Mouse (Mus musculus) gastrocnemius, postnatal 36 days (tissue): ENCODE data around the gene Gng2. TPM values are rescaled to one million over a fixed set of nuclear protein-coding genes. Genes with fewer than 3 reads are reported as not detected.

ENCODE experiments used
- DNase-seq, 2 experiments: peaks; one replicate each; pipeline ENCODE4 v3.0.0; 2022
- intact Hi-C: fragments of 180-260 bp; cut with DNase I; formaldehyde crosslinking; loops from one replicate; pipeline ENCODE4 v1.15.1; 2025
- long read RNA-seq, 2 experiments: library from polyadenylated mRNA; stranded (forward); transcript quantifications; one replicate each; pipeline ENCODE4 v2.0.0; 2021
- total RNA-seq, 2 experiments: library from RNA; stranded (reverse); gene quantifications; 2 replicates each; pipeline ENCODE4 v1.2.3; 2021

The Gng2 gene
- total RNA-seq = 1 to 10 TPM; 2.3 to 4.1 TPM
- long read RNA-seq, experiment 1, partial matches to known transcripts = 0 of 4 reads
- long read RNA-seq, experiment 1, other reads (novel, unspliced or antisense) = 2 of 4 reads
- long read RNA-seq, experiment 2, partial matches to known transcripts = 0 of 2 reads
- long read RNA-seq, experiment 2, other reads (novel, unspliced or antisense) = 2 of 2 reads

DNA sequence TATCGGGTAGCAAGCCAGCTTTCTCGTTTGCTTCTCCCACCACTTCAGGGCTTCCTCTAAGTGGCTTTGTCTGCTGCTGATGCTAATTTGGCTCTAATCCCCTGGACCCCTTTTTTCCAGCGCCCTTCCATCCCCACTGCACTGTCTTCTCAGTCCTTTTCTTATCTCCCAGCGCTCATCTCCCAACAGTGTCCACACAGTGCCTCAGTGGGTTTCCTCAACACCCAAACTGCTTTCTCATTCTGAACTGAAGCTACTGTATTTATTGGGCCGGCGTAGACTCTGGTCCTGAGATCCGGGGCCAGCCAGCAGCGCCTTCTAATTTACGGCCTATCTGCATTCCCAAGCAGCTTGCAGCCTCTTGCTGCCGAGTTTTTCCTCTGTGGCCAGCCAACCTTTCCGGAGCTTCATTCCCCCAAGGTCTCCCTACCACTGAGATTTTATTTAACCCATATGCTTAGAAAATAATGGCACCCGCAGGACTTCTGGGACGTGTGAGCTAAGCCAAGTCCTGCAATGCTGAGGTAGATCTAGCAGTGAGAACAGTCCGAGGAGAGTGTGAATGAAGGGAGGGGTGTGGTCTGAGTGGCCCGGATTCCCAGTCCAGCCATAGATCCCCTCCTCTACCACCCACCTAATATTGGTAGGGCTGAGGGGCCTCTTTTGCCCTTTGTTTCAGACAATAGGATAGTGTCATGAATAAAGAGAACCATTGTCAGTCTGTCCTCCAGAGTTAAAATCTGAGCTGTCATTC lies at the start of gene Gng2:
TSS of gene Gng2 (minus strand) at position 357 of the 754 bp plus-strand sequence.
- intact Hi-C loops = loop anchor here (10.0 kb wide), 1 partner anchor 133 kb away; no protein-coding TSS in a partner anchor
- no peak for DNase-seq

DNA sequence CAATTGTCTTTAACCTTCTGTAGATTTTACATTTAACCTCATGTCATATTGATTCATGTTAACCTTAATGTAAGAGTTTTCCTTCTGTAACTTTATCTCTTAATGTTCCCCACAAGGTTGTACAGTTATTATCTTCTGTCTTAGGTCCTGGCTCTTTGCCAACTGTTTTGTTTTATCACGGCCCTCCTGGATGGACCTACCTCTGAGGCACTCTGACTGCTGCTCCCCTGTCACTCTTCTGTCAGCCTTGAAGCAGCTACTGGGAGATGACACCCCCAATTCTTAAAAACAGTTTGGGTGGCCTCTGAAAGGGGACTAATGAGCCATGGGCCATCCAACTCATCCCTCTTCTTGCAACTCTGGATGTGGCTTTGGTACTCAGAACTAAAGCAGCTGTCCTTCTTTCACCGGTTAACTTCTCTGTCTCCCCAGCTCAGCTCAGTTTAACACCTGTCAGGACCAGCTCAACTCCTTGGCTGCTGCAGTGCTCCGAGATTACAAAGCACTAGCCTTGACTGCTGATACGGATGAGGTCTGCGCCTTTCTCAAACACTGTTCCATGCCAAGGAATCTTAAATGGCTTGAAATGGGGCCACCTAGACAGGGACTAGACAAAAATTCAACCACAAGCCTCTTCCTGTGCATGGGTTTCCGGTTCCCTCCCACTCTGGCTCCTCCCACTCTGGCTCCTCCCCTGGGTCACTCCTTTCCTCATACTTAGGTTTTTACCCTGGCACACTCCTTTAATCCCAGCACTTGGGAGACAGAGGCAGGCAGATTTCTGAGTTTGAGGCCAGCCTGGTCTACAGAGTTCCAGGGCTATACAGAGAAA lies 47.7 kb upstream of the Gng2 start:
- DNase-seq = no peak
- intact Hi-C loops = no loop called here

DNA sequence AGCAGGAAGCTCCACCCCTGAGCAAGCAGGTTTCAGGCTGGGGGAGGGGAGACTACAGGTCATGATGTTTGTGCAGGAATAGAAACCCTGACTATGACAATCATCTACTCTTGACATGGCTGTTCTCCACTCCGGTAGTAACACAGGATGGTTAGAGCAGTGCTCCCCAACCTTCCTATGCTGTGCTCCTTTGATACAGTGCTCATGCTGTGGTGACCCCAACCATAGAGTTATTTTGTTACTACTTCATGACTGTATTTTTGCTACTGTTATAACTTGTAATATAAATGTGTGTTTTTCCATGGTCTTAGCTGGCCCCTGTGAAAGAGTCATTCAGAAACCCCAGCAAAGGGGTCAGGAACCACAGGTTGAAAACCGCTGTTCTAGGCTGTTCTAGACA lies 46.5 kb upstream of the Gng2 start:
- intact Hi-C loops = no loop called here
- no peak for DNase-seq

DNA sequence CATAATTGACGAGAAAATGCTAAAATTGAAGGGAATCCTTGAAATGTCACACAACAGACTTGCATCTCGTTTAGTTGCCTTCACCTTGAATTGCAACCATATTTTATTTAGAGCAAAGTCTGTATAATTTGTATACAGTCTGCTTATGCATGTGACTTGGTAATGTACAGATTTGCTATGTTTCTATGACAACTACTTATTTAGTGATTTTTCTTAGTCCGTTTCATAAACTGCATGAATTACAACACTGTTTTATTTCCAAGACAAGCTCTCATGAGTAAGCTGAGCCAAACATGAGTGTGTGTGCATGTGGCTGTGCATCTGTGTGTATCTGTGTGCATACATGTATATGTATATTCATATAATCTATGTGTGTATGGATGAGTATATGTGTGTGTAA lies 42.1 kb upstream of the Gng2 start:
- intact Hi-C loops = no loop called here
- no peak for DNase-seq

DNA sequence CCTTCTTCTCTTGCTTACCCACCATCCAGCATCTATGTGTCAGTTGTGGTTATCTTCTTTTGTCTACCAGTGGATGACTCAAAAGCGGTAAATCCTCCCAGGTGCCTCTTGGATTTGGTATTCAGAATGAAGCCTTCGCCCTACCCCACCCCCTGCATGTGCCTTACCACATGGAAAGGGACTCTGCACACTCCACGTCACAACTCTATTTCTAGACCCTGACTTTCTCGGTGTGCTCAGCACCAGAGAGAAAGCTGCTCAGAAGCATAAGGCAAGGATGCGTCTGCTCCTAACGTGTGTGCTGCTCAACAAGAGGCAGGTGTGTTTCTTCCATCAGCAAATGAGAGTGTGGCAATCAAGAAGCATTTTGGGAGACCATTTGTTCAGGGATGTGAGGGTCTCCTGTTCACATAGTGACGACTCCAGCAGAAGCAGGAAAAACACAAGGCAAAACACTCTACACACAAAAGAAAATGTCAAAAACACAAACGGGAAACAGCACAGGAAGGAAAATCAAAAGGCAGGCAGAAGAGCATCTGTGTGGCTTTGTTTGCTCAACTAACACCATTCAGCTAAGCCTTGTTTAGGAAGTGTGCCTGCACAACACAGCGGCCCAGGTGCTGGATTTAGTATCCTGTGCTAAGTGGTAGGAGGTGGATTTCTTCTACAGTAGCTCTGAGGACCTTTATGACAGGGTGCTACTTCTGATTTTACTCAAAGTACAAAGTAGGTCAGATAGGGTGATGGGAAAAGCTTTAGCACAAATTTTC lies 35.3 kb upstream of the Gng2 start:
- intact Hi-C loops = no loop called here
- DNase-seq = no peak

DNA sequence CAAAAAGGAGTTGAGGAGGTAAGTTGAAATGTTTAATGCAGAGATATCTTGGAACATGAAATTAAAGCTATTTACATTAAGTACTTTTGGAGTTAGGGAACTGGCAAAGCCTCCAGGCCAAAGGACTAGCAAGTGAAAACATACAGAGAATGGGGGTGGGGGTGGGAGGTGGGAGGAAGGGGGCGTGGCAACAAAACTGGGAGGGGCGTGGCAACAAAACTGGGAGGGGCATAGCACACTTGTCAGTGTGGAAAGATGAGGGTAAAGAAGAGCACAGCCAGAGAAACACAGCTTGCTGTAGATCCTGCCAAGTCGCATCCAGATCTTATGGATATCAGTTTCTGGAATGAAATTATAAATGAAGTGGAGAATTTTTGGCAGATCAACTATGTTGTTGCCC lies 30.0 kb upstream of the Gng2 start:
- DNase-seq = no peak
- intact Hi-C loops = no loop called here

DNA sequence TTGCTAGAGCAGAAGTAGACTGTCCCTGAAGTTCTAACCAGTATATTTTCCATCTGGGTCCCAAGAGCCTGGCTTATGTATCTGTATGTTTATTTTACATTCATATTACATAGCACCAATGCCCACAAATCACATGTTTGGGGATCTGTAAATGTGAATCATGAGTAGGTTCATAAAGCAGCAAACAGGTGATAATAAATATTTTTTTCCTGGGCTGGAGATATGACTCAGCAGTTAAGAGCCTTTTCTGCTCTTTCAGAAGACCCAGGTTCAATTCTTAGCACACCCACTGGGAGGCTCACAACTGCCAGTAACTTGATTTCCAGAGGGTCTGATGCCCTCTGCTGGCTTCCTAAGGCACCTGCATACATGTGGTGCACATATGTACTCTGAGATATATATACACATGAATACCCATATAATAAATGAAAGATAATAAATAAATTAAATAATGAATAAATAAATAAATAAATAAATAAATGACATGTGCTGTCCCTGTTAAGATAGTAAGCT lies 27.4 kb upstream of the Gng2 start:
- no peak for DNase-seq
- intact Hi-C loops = no loop called here

DNA sequence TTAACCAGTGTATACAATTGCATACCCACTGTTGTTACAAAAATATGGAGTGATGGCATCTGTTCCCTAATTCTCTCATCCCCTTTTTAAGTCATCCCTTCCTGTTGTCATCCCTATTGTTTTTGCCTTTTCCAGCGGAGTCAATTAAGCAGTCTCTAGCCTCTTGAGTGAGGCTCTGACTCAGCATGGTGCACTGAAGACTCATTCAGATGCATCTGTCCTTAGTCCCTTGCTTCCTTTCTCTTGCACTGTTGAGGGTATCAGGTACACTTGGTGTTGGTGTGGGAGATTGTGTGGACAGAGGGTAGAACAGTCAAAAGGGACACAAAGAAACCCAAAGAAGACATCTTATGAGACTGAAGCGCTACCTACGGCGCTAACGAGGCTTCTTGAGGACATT lies 19.4 kb upstream of the Gng2 start:
- intact Hi-C loops = no loop called here
- no peak for DNase-seq

DNA sequence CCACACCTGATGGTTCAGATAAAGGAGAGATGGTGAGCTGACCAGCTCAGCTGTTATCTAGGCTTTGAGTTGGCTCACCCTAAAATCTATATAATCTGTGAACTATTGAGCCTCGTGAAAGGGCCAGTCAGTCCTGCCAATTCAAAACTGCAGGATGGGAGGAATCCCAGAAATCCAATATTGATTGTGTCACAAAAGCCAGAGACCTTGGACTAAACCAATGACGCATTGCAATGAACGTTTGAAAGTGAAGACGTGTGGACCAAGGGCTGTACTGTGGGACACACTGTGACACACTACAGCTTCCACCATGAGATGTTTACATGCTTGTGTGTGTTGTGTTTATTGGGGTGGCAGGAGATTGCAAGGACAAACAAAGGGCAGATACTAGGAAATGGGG lies 18.5 kb upstream of the Gng2 start:
- intact Hi-C loops = no loop called here
- DNase-seq = no peak

DNA sequence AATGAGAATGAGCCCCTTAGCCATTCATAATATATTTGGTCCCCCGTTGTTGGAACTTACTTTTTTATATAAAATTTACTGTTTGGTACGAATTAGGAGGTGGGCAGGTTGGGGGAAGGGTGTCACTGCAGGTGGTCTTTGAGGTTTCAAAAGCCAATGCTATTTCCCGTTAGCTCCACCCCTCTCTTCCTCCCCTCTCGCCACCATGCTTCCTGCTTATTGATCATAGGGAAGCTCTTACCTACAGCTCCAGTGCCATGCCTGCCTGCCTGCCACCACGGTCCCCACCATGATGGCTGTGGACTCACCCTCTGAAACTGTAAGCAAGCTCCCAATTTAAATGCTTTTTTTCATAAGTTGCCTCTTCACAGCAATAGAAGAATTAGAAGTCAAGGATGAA lies 16.6 kb upstream of the Gng2 start:
- no peak for DNase-seq
- intact Hi-C loops = no loop called here

DNA sequence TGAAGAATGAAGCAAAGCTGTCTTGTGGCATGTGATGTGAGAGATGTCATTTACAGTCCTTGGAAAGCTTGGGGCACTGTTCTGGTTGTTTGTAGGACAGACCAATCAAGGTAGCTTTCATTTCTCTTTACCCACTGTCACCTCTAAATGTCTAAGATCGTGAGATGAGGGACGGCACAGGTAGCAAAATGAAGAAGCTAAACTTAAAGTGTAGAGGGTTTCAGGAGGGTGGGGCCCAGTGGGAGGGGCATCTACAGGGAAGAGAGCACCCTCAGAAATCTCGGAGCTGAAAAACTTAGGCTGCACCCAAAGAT lies 16.1 kb upstream of the Gng2 start:
- intact Hi-C loops = no loop called here
- DNase-seq = no peak

DNA sequence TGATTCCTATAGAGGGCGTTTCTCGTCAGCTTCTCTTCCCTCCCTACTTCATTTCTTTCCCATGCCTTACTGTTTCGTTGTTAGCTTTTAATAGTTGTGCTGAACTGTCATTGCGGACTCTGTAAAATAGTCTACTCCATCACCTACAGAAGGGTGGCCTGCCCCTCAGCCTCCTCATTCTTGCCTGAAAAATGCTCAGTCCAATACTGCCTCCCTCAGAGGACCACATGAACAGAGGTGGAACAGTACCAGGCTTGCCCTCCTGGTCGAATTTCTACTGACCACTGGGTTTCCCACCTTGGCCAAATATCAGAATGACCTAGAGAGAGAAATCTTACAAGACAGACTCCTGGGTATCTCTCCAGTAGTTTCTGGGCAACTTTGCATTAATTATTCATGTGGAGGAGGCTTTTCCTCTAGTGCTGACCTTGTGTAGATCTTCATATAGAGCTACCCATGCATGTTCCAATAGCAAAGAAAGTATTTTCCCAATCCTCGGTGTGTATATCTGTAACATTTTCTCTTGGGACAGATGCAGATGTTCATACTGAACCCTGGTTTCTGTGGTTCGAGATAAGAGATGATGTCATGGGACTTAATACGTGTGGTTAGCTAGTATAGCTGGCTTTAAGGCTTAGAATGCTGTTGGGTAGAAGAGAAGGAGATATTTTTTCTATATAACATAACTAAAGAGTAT lies 15.6 kb upstream of the Gng2 start:
- DNase-seq = no peak
- intact Hi-C loops = no loop called here

DNA sequence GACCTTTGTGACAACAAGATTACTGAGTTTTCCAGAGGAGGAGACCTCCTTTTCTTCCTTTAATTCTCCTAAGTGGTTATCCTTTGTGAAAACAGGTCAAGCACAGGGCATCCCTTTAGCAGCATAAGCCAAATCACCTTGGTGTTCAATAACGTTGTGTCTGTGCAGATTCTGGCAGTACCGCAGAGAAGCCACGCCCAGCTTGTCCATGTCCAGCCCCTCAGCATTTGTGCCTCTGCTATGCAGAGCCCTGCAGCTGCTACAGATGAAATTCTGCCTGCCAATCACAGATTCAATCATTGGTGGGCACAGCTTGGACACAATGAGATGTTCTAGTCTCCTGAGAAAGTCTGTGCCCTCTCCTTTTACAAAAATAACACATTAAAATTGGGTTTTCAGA lies 14.4 kb upstream of the Gng2 start:
- intact Hi-C loops = no loop called here
- no peak for DNase-seq

DNA sequence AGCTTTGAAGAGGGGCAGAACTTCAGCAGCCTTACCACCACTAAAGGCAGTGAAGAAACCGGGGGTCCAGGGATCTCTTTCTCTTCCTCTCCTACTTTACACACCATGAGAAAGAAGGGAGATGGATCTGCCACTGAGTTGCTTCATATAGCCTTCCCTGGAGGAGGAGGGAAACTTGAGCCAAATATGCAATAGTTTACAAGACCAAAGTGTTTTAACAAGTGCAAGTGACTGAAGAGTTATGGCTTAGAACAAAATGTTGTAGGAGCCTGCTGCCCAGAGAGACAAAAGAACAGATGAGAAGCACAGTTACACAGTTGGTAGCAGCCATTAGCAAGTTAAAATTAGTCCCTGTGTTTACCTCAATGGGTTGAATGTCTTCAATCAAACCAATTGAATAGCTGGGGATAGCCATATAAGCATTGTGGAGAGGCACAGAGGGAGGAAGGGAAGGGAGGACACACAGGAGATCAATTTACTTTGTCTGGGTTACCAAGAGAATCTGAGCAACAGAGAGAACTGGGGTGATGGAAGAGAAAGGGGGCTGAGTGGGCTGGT lies 13.1 kb upstream of the Gng2 start:
- no peak for DNase-seq
- intact Hi-C loops = no loop called here

DNA sequence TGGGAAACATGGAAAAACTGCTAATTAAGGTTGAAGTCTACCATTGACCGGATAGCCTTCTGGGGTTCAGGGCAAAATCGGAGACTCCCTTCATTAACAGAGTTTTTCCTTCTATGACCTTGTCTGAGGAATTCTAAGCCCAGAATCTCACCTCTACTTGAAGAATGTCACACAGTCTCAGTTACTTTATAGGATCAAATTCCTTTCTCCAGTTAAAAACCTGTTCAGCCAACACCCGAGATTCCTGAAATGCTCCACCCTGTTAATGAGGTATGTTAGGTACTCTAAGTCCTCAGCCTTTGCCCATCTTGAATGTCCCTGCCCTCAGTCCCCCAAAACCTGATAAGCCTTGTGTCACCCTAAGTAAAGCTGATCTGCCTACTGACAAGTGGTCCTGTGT lies 11.0 kb upstream of the Gng2 start:
- intact Hi-C loops = no loop called here
- DNase-seq = no peak

DNA sequence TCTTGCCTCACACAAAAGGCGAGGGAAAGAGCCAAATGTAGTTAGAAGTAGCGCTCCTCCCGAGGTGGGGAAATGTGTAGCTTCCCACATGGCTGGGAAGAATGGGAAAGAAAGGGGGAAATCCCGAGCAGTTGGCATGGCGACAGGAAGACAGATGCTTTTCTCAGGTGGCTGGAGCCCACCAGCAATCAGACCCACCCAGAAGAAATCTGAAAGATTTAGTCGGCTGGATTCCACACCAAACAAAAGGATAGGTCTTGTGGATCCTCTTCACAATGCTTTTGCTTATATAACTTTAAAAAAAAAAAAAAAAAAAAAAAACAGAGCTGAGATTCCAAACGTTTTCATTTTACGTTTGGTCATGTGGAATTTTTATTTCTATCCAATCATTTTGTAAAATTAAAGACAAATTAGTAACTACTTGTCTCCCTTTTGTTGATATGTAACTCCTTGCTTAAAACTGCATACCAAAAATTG lies 10.0 kb upstream of the Gng2 start:
- intact Hi-C loops = no loop called here

DNA sequence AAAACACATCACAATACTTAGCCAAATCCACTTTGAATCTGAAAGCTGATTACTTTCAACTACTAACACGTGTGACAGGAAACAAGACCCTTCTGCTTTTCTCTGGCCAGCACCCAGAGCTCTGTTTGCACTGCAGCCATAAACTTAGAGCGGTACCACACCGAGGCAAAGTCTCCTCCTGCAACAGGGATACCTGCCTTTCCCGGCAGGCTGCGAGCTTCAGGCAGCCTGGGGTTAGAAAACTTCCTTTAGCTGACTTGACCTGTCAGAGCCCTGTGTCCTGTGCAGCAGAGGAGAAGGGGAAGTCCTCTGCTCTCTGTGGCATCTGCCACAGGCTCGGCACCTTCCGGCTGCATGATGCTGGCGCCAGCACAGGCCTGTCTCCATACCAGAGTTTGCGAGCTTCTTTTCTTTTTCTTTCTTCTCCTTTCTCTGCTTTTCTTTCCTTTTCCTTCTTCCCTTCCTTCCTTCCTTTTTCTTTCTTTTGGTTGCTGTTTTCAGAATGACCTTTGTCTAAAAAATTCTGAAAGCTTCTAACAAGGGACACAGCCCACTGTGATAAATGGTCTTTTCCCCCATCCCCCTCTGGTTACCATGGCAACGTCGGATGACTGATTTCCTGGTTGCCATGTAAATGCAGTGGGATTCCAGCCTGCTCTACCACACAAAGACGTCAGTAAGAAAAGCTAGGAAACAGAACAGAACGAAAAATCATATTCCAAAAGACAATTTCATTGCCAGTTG lies 9.4 kb upstream of the Gng2 start:
- peak in 1 of 2 experiments; percentile 20 for DNase-seq
- intact Hi-C loops = no loop called here

More for the DNA sequence above, 10.0 kb upstream of the Gng2 start:
- DNase-seq = no peak

DNA sequence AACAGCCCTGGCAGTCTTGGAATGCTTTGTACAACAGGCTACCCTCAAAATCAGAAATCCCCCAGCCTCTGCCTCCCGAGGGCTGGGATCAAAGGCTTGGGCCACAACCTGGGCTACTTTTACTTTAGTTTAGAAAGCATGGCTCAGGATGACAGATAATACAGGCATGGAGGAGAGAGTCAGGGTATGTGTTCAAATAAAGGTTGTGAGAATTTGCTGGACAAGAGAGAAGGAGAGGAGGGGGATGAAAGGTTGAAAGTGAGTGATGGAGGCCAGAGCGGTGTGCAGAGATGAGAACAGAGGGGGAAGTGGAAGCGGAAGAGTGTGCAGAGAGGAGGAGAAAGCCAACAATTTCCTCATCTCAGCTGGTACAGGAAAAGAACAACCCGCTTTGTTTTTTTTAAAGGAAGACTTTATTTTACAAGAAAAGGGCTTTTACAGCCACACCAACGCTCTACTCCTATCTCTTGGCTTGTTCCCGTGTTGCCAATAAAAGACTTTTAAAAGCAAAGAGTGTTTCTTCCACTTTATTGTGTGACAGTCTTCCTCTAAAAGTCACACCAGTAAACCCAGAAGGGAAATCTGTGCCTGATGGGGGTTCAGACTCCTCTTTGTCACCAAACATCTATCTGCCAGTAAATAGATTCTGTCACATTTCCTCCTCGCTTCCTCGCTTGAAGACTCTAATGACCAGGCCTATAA lies 8.6 kb upstream of the Gng2 start:
- intact Hi-C loops = no loop called here
- no peak for DNase-seq
